Mouse (Mus musculus) right cerebral cortex, adult 2 months (tissue): ENCODE measurements at regions not wholly inside any gene's neighbourhood (a gene's known extent, or its start where the extent isn't known, plus 50 kb on each side); places are given as distances from the start of the nearest gene placed in this dataset.

ENCODE experiments used
- DNase-seq, 2 experiments: peaks; one replicate each; pipeline ENCODE4 v3.0.0; 2021 to 2022; ENCODE audit warnings: low spot score in 2 of 2

- no peak for DNase-seq
Observed at GRCm38 (mm10) chr9:41697160-41697559, 426.9 kb downstream of the Sorl1 start.

- DNase-seq: no peak
Observed at GRCm38 (mm10) chr9:41682911-41683310, 441.2 kb downstream of the Sorl1 start.

- no peak for DNase-seq
Observed at GRCm38 (mm10) chr9:41675656-41676055, 448.4 kb downstream of the Sorl1 start.

- no peak for DNase-seq
Observed at GRCm38 (mm10) chr9:41672958-41673357, 451.1 kb downstream of the Sorl1 start.

- no peak for DNase-seq
Observed at GRCm38 (mm10) chr9:41668741-41669140, 455.4 kb downstream of the Sorl1 start.

GRCm38 (mm10) chr9:41665000-41665685, 459.0 kb downstream of the Sorl1 start:
- DNase-seq: peak; percentile 40 to 45

GRCm38 (mm10) chr9:41660576-41660975, 463.5 kb downstream of the Sorl1 start:
- no peak for DNase-seq

- DNase-seq: no peak
Observed at GRCm38 (mm10) chr9:41660011-41660410, 464.1 kb downstream of the Sorl1 start.

- DNase-seq: peak in 1 of 2 experiments; percentile 15
Observed at GRCm38 (mm10) chr9:41631564-41632205, 470.2 kb upstream of the Ubash3b start.

GRCm38 (mm10) chr9:41621341-41621740, 459.8 kb upstream of the Ubash3b start:
- DNase-seq: no peak

- DNase-seq: no peak
Observed at GRCm38 (mm10) chr9:41614002-41614401, 452.5 kb upstream of the Ubash3b start.

GRCm38 (mm10) chr9:41612802-41613550, 451.5 kb upstream of the Ubash3b start:
- no peak for DNase-seq

GRCm38 (mm10) chr9:41612452-41612795, 450.9 kb upstream of the Ubash3b start:
- DNase-seq: no peak

GRCm38 (mm10) chr9:41611534-41612451, 450.3 kb upstream of the Ubash3b start:
- peak; percentile 65 to 68 for DNase-seq

- DNase-seq: no peak
Observed at GRCm38 (mm10) chr9:41610347-41610746, 448.9 kb upstream of the Ubash3b start.

GRCm38 (mm10) chr9:41606136-41606535, 444.6 kb upstream of the Ubash3b start:
- no peak for DNase-seq

- DNase-seq: no peak
Observed at GRCm38 (mm10) chr9:41604916-41605315, 443.4 kb upstream of the Ubash3b start.

GRCm38 (mm10) chr9:41600778-41601177, 439.3 kb upstream of the Ubash3b start:
- no peak for DNase-seq

- no peak for DNase-seq
Observed at GRCm38 (mm10) chr9:41599874-41600273, 438.4 kb upstream of the Ubash3b start.

GRCm38 (mm10) chr9:41595749-41596148, 434.3 kb upstream of the Ubash3b start:
- DNase-seq: no peak

GRCm38 (mm10) chr9:41593998-41594397, 432.5 kb upstream of the Ubash3b start:
- DNase-seq: no peak
